Mouse (Mus musculus) thymus, postnatal 25 days (tissue): ENCODE measurements around the gene Mvp.

Experiments
- DNase-seq: peaks from one replicate; pipeline ENCODE4 v3.0.0; 2022

Gene Mvp

DNA sequence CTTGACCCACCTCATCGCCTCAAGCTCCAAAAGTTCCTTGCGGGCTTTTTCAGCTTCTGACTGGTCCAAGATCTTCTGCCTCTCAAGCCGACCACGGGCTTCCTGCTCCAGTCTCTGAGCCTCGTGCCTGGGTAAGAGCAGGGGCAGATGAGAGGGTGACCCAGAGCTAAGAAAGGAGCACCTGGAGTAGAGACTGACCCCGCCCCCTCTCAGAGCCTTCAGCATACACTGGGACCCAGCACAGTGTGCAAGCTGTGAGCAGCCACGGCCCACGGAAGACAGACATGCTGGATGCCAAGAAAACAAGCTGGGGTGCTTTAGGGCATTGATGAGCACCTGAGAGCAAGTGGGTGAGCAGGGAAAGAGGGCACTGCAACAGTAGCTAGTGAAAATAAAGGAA, 25.6 kb downstream of the Mvp start:
- peak; percentile 26 for DNase-seq

DNA sequence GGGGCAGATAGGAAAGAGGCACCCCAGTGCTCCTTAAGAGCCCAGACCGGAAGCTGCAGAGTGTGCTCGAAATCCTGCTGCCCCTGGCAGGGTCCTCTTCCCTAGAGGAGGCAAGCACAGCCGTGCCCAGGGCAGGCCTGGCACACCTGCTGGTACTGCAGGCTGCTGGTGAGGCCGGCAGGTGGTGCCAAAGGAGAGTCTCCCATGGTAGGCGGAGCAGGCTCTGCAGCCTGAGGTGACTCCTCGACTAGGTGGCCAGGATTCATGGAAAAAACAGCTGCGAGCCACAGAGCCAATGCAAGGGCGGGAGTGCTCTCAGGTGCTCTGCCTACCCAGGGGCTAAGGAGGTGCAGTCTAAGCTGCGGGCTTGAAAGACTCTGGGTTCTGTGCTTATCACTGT, 28.1 kb downstream of the Mvp start:
- peak; percentile 57 for DNase-seq

DNA sequence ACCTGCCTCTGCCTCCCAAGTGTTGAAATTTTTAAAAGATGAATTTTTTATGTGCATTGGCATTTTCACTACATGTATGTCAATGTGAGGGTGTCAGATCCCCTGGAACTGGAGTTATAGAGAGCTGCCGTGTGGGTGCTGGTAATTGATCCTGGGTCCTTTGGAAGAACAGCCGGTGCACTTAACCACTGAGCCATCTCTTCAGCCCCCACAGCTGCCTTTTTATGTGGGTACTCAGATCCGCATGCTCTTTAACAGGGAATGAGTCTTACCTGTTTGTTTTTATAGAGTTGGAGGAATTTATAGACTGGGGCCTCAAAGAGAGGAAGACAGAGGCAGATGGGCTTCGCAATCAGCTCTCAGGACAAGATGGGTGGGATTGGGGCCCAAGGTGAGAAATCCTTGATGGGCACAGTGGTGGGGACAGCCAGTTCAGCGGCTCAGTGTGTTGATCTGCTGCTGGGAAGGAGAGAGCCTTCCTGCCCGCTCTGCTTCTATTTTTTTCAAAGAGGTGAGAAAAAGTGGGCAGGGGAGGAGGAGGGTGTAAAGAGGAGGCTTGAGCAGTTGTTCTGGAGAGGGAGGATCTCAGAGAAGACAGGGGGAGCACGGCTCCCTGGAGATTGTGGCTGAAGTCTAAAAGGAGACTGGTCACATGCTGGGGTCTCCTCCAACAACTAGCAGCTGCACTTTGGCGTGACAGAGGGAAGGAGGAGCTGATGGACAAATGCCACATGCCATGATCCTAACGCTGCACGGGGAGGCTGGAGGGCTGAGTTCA, 29.6 kb downstream of the Mvp start:
- DNase-seq, result no peak

DNA sequence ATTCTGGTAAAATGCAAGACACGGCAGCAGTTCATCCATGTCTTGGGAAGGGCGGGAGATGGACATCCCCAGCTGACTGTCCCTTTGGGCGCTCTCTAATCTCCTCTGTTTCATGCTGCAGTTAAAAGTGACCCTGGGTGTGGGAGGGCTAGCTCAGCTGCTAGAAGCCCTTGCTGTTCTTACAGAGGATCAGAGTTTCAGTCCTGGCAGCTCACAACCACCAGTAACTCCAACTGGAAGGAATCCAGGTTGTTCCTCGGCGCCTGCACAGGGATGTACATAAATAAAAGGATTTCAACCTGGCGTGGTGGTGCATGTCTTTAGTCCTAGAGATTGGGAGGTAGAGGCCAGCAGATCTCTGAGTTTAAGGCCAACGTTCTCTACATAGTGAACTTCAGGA, 31.3 kb downstream of the Mvp start:
- DNase-seq, result no peak

DNA sequence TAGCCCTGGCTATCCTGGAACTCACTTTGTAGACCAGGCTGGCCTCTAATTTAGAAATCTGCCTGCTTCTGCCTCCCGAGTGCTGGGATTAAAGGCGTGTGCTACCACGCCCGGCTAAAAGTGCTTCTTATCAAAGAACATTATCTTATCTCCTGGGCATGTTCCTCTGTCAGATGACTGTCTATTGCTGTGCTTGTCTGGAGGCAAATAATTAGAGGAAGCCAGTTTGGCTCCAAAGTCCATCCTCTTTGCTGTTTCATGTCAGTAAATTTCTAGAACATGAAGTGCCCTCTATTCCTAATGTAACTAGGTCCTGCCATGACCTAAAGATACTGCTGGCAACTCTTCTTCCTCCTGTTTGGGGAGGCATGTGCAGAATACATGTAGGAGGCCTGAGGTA, 32.4 kb downstream of the Mvp start:
- DNase-seq, result no peak

DNA sequence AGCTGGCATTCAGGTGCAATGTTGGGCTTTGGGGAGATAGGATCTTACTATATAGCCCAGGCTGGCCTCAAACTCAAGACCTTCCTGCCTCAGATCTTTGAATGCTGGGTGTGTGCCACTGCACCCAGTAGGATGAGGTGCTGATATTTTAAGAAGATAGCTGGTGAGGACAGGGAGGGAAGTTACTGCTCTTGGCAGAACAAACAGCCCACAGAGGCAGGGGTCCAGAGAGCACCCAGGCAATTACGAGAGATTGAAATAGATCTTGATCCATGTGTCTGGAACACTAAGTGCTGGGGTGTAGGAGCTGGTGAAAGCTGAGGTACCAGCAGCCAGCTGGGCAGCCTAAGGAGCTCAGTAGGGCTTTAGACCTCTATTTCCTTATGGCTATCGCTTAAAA, 32.8 kb downstream of the Mvp start:
- DNase-seq, result no peak

DNA sequence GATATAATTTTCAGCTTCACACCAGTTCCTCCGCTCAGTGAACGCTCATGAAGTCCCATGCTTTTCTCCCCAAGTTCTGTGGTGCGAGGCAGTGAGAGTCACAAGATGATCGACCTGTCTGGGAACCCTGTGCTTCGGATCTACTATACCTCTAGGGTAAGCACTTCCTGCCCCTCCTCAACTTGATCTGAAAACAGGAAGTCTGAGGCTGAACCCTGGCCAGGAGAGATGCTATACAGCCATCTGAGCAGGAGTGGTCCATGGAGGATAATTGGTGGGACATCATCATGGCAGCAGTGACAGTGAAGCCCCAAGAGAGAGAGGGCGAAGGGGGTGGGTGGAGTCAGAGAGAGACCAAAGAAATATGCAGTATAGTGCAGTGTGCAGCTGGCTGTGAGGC, 35.6 kb downstream of the Mvp start:
- peak; percentile 24 for DNase-seq

DNA sequence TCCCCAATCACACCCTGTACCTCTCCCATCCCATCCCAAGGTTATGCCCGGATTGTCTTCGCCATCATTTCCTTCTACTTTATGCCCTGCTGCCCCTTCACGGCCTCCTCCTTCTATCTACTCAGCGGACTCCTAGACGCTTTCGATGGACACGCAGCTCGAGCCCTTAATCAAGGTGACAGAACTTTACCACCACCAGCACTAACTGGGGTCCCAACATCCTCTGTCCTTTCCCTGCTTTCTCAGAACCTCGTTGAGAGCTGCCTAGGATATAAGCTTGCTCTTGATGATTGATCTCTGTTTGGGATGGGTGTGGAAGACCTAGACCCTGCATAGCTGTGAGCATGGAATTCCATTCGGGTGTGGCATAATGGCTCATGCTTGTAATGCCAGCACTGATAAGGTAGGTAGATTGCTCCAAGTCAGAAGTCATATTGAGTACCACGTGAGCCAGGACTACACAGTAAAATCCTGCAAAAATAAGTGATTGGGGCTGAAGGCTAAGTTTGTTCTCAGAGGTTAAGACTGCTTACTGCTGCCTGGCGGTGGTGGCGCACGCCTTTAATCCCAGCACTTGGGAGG, 37.5 kb downstream of the Mvp start:
- DNase-seq, result no peak

DNA sequence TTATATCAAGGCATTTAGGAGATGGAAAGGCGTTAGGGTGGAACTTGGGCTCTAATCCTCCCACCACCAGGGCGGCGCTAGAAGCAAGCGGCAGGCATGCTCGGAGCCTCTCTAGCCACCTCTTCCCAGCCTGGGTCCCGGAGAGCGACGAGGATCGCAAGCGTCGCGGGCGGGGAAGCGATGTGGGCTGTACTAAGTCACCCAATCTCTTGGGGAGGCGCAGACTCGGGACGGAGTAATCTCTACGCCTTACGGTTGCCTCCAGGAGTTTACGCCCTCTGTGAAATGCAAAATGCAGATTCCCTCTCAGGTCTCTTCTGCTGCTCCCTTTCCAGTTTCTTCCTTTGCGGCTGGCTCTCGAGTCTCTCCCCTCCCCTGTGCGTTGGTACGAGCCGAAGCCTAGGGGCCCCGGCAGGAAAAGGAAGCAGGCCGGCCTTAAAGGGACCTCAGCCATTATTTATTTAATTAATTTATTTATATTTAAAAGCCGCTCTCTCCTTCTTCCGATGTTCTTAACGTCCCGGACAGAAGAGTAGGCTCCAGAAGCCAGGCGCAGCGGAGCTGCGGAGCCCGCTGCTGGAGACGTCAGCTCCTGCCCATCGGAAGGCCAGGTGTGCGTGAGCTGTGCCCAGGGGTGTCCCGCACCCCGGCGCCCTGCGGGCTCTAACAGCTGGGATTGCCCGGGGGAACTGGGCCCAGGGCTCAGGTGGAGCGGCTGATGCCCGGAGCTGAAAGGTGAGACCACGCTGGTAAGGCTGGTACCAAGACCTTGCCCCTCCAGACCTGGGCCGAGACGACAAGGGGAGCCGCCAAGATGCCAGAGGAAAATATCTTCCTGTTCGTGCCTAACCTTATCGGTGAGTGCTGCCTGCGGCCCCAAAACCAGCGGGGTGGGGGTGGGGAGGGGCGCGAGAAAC, 38.2 kb downstream of the Mvp start, which contains the start of gene Cdiptos:
Gene Cdiptos, minus strand, starts transcription at position 149 of the 917 bp plus-strand sequence.
- peak; percentile 94 for DNase-seq

DNA sequence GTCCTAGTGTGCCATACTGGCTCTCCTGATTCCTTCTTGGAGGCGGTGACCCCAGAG, 38.7 kb downstream of the Mvp start, which contains the start of gene Cdipt:
Gene Cdipt, plus strand, starts transcription at position 22 of the 57 bp plus-strand sequence.
- no peak for DNase-seq

DNA sequence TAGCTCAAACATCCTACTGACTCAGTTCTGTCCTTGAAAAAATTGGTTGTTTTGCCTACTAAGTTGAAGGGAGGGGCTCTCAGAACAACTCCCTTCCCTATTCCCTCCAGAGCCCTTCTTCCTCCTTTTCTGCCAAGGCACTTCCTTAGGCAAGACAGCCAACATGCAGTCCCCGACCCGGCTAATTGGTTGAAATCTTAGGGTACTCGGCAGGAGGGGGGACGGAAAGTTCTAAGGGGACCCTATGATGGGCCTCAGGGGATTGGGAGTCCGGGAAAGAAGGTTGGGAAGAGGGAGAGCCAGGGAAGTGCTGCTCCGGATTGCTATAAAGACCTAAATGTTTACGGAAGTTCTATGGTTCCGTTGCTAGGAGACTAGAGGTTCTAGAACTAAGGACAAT, 38.9 kb downstream of the Mvp start:
- DNase-seq, result no peak

DNA sequence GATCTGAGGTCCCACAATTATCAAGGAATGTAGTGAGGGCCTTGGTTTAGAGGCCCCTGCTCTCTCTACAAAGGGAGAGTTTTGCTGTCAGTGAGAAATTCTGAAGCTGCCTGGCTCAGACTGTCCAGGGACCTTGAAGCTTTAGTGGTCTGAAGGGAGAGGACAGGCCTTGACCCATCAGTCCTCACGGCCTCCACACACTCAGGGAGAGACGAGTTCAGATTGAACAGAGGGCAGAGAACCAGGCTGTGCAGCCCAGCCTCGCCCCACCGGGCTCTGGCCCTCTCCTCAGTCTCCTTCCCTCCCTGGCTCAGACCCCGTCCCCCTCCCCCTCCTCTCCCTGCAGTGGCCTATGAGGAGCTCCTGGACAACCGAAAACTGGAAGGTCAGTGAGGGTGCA, 47.1 kb downstream of the Mvp start:
- no peak for DNase-seq

DNA sequence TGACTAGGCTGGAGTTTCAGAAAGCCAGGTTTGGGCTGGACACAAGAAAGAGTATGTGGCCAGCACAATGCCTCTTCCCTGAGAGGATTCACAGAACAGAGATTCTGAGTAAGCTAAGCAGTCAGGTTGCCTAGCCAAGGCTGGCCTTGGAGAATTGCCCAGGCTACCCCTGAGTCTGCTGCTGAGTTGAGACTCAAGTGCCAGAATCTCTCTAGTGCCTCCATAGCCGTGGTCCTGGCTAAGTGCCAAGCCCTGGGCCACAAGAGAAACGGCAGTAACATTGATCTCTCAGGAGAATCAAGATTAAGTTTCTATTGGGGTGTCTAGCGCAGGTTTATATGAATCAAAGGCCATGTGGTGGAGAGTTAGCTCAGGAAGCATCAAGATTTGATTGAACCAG, 48.9 kb downstream of the Mvp start:
- no peak for DNase-seq

DNA sequence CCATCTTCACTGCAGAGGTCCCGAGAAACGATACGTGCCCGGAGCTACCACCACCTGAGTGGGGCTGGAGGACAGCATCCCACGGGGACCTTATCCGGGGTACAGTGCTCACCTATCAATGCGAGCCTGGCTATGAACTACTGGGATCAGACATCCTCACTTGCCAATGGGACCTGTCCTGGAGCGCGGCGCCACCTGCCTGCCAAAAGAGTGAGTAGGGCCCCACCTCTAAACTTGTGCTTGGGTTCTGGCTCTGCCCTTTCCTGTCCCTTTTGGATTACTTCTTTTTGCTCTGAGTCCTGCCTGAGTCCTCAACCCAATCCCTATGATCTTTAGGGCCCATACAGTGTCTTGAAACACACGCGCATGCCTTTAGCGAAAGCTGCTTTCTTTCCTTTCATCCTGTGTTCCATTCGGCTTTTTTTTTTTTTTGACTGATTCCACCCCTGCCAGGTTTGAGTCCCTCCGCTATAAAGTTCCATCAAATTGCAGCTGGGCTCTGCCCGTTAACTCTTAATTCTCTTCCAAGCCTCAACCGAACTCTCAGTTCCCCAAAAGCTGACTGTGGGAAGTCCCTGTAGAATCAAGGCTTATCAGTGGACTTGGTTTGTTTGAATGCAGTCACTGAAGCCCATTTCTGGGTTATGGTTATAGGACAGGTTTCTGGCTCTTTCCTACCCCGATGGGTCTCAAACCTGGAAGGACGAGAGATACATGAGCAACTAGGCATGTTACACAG, 50.7 kb downstream of the Mvp start:
- DNase-seq, result peak; percentile 52

DNA sequence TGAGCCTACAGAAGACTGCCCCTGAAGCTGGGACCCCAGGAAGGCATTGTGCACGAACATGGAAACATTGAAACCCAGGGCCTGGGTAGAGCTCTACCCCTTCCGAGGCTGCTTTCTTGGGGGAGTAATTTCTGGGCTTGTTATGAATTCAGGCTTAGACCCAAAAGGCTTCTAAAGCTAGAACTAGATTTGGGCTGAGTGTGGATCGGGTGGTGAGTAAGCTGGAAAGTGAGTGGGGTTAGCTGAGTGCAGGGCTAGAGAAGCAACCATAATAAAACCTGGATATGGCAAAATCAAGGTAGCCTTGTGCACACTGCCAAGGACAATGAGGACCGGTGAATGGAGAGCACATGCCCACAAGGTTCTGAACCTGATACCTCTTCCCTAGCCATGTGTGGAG, 52.5 kb downstream of the Mvp start:
- DNase-seq, result no peak

DNA sequence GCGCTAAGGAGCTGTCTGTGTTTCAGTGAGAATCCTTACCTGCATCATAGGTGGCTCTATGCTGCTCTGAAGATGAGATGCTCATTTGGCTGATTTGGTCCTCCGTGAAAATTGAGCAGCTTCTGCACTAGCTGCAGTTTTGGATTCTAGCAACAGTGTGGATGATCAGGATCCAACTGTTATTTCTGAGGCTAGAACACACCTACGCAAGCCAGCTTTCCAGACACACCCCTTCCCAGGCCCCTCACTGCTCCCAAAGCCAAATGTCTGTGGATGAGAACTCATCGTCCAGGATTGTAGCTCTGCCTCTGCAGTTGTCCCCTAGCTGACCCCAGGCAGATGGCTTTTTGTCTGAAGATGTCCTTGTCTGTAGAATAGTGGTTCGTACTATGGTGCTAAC, 53.3 kb downstream of the Mvp start:
- no peak for DNase-seq

DNA sequence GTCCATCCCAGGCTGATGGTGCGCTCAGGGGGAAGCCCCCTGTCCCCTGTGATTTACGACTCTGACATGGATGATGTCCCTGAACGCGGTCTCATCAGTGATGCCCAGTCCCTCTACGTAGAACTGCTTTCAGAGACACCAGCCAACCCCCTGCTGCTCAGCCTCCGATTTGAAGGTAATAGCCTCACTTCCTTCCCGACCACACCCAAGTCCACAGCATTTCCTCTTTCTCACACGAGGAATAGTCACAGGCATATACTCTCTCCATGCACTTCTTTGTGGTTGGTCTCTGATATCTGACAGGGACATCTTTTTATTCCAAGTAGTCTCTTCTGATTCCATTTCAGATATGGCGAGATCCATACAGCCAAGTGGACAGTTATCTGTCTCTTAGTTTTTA, 54.6 kb downstream of the Mvp start:
- no peak for DNase-seq

DNA sequence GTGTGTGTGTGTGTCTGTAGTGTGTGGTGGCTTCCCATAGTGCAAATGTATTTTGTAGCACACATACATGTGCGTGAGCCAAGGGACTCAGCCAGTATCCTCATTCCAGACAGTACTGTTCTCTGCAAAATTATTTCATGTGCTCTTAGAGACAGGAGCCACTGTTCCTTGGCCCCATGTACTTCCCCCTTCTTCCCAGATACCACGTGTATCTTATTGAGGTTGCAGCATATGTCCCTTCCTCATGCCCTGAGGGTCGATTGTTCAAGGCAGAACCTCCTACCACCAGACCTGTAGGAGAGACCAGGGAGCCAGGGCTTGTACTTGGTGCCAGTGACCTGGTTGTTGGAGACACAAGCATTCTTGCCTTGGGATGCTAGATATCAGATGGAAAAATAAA, 59.3 kb downstream of the Mvp start:
- no peak for DNase-seq

DNA sequence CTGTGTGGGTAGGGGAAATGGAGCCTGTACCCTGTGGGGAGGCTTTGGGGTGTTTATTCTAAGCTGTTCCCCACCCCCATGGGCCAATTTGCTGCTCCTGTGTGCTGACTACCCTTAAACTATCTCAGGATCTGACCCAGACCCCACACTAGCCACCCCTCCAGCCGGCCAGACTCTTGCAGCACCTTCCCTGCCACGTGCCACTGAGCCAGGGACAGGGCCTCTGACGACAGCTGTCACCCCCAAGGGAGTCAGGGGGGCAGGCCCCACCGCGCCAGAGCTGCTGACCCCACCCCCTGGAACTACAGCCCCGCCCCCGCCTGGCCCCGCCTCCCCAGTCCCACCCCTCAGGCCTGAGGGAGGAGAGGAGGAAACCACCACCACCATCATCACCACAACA, 61.8 kb downstream of the Mvp start:
- no peak for DNase-seq

DNA sequence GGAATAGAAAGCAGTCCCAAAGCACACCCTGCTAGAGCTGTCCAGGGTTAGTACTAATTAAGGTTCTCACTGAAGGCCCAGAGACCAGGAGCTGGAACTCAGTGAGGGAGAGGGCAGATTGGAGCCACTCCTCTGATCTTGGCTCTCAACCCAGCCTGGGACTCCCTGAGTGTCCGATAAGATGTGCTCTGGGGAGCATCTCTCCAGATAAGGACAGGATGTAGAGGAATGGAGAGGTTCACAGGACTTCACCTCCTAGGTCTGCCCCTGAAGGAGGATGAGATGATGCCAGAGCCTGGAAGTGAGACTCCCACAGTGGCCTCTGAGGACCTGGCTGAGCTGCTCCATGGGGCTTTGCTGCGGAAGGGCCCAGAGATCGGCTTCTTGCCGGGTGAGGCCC, 62.7 kb downstream of the Mvp start:
- DNase-seq, result no peak

DNA sequence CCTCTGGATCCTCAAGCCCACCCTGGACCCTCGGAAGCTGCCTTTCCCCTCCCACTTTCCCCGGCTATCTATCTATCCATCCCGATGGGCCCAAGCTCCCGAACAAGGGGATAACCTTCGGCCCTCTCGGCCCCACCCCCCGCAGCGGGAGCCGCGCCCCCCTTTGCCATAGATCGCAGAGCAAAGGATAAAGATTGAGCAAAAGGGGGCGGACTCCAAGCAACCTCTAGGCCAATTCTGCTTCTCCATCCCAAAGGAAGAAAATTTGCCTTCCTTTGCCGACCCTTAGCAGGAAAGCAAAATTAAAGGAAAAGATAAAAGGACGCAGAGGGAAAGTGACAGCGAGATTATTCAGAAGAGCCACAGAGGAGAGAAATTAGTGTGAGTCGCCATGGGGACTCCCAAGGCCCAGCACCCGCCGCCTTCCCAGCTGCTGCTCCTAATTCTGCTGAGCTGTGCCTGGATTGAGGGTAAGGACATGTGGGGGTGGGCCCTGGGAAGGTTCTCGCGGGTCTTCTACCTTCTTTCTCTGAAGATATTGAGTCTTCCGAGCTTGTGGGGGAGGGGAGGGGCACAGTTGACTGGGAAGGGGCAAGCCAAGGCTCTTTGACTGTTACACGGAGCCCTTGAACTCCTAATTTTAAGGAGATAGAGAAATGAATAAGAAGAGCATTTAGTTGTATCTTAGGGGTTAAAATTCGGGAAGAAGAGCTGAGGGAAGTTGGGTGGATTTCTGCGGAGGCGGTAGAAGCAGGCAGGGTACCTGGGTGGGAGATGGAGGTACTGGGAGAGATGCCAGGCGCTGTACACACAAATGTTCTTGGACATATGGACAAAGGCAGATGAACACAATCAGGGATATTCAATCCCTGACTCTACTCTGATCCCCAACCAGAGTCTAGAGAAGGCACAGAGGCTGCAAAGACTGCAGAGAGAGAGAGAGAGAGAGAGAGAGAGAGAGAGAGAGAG, 63.5 kb downstream of the Mvp start:
- no peak for DNase-seq
